Mouse (Mus musculus): ENCODE results near the gene Klhl23.

Klhl23 gene

GRCm38 (mm10) chr2:69829680-69830079, 7.9 kb downstream of the Klhl23 start:
- DNase-seq (ENCODE audit: low spot score) = no peak

- DNase-seq (ENCODE audit: low spot score) = no peak
Measured at GRCm38 (mm10) chr2:69830116-69830515, 8.4 kb downstream of the Klhl23 start.

- no peak for DNase-seq (ENCODE audit: low spot score)
Measured at GRCm38 (mm10) chr2:69837244-69837967, 15.7 kb downstream of the Klhl23 start.

GRCm38 (mm10) chr2:69837996-69838395, 16.3 kb downstream of the Klhl23 start:
- DNase-seq (ENCODE audit: low spot score) = no peak

GRCm38 (mm10) chr2:69838707-69839106, 17.0 kb downstream of the Klhl23 start:
- DNase-seq (ENCODE audit: low spot score) = no peak

- peak; percentile 25 for DNase-seq (ENCODE audit: low spot score)
Measured at GRCm38 (mm10) chr2:69840261-69840660, 18.5 kb downstream of the Klhl23 start.

- DNase-seq (ENCODE audit: low spot score) = no peak
Measured at GRCm38 (mm10) chr2:69849215-69849614, 27.5 kb downstream of the Klhl23 start.

GRCm38 (mm10) chr2:69851427-69852058, 29.8 kb downstream of the Klhl23 start:
- no peak for DNase-seq (ENCODE audit: low spot score)

GRCm38 (mm10) chr2:69856392-69856791, 34.6 kb downstream of the Klhl23 start:
- DNase-seq (ENCODE audit: low spot score) = no peak

- no peak for DNase-seq (ENCODE audit: low spot score)
Measured at GRCm38 (mm10) chr2:69857882-69858281, 36.1 kb downstream of the Klhl23 start.

GRCm38 (mm10) chr2:69860972-69861452, 39.3 kb downstream of the Klhl23 start:
- no peak for DNase-seq (ENCODE audit: low spot score)

GRCm38 (mm10) chr2:69861485-69862091, 39.8 kb downstream of the Klhl23 start, which contains the start of gene Ssb:
Gene Ssb, plus strand, starts transcription at chr2:69861562.
- peak; percentile 93 for DNase-seq (ENCODE audit: low spot score)

GRCm38 (mm10) chr2:69862117-69862657, 40.4 kb downstream of the Klhl23 start:
- no peak for DNase-seq (ENCODE audit: low spot score)

GRCm38 (mm10) chr2:69883990-69884391, 62.2 kb downstream of the Klhl23 start:
- no peak for DNase-seq (ENCODE audit: low spot score)

GRCm38 (mm10) chr2:69884581-69884980, 62.8 kb downstream of the Klhl23 start:
- DNase-seq (ENCODE audit: low spot score) = no peak

GRCm38 (mm10) chr2:69885050-69885449, 63.3 kb downstream of the Klhl23 start:
- no peak for DNase-seq (ENCODE audit: low spot score)

- DNase-seq (ENCODE audit: low spot score) = peak; percentile 90
Measured at GRCm38 (mm10) chr2:69885451-69886305, 63.9 kb downstream of the Klhl23 start, which contains the start of gene Mettl5. Gene Mettl5, minus strand, starts transcription at chr2:69885615.

Measured in layer of hippocampus, adult 11-12 months (tissue).